Mouse (Mus musculus) cerebellum, adult 2 months (tissue): ENCODE results near the gene Clip4.

Source experiments
- CTCF ChIP-seq: fragments of 200-500 bp; IDR thresholded peaks from 2 replicates; pipeline ENCODE4 v1.5.1; 2011; ENCODE audit warnings: low read depth, mild to moderate bottlenecking, control low read depth, low read length, moderate library complexity, borderline replicate concordance; ENCODE audit not compliant: insufficient read depth
- POLR2A ChIP-seq: fragments of 200-500 bp; IDR thresholded peaks from 2 replicates; pipeline ENCODE4 v1.6.1; 2011; ENCODE audit warnings: low read length, control low read depth, borderline replicate concordance; ENCODE audit not compliant: insufficient read depth

- TF ChIP-seq CTCF (no peak), POLR2A (no peak)
Measured at GRCm38 (mm10) chr17:71874795-71875194, 106.5 kb downstream of the Clip4 start.
